Mouse (Mus musculus) cortical plate, adult 2 months (tissue): ENCODE results near the gene Ralgapa1.

Experiments used
- CTCF ChIP-seq: fragments of 200-500 bp; IDR thresholded peaks from 2 replicates; pipeline ENCODE4 v1.5.1; 2011; ENCODE audit warnings: mild to moderate bottlenecking, control low read depth, low read length; ENCODE audit not compliant: insufficient read depth; ENCODE audit errors: extremely low read depth
- POLR2A ChIP-seq: fragments of 200-500 bp; IDR thresholded peaks from 2 replicates; pipeline ENCODE4 v1.6.1; 2011; ENCODE audit warnings: mild to moderate bottlenecking, low read length, control low read depth; ENCODE audit not compliant: insufficient read depth; ENCODE audit errors: extremely low read depth

DNA sequence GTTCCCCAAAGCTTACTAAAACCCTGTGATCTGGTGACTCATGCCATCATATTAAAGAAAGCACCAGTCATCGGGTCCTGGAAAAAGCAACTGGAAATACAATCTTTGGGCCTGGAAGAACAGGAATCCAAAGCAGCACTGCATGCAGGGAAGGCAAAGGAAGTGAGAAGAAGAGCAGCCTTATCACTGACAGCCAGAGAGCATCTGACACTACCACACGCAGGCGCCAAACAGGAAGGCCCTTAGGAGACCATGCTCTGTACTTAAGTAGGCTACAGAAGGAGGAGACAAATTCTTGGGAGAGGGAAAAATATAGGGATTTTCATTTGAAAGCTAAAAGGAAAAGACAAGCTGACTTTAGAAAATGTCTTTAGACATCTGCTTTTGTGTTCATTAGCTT, 216.6 kb downstream of the Ralgapa1 start:
- TF ChIP-seq POLR2A (no peak), CTCF (no peak)
